Mouse (Mus musculus): ENCODE data around the gene Cyth1. TPM values are rescaled to one million over a fixed set of nuclear protein-coding genes. Genes with fewer than 3 reads are reported as not detected.

Cyth1 gene
- polyA plus RNA-seq, 1 experiment from 2014 or later = 12.2 TPM

DNA sequence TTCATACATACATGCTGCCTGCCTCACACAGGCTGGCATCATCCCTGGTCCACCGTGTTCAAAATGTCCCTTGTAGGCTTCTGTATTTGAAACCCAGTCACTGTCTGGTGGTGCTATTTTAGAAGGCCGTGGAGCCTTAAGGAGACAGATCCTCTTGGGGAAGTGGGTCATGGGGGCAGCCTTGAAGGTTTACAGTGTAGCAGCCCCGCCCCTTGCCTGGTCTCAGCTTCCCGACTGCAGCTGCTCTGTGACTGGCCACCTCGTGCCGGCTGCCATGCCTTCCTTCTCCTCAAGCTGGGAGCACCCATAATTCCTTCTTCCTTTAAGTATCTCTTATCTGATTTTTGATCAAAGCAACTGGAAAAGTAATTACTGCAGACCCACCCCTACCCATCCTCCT, 113.1 kb downstream of the Cyth1 start:
- Histone ChIP-seq H3K9ac (ENCODE audit: low read length) (no peak overlapping the region), H3K27ac (ENCODE audit: low read length) (no peak overlapping the region), H3K36me3 (ENCODE audit: control insufficient read depth, insufficient read depth, low read length) (no peaks in the 10 kb centered on the region), H3K4me2 (ENCODE audit: low read depth, low read length) (no peak overlapping the region), H3K4me3 (replicated peaks; ENCODE audit: low read length) (no peak overlapping the region), H3K9me3 (replicated peaks; ENCODE audit: control insufficient read depth, low read length) (no peaks in the 10 kb centered on the region), H3K27me3 (ENCODE audit: control insufficient read depth, insufficient read depth, low read length) (no peaks in the 10 kb centered on the region), H3K4me1 (ENCODE audit: control insufficient read depth, insufficient read depth, low read length) (0 out of 2 replicates have a peak, but pooled peaks cover 6% of the 10 kb centered on the region)
- WGBS = 34% methylated on average over 6 of the region's 6 CpGs
- ATAC-seq (ENCODE audit: insufficient read depth, low FRiP score) = no peak

DNA sequence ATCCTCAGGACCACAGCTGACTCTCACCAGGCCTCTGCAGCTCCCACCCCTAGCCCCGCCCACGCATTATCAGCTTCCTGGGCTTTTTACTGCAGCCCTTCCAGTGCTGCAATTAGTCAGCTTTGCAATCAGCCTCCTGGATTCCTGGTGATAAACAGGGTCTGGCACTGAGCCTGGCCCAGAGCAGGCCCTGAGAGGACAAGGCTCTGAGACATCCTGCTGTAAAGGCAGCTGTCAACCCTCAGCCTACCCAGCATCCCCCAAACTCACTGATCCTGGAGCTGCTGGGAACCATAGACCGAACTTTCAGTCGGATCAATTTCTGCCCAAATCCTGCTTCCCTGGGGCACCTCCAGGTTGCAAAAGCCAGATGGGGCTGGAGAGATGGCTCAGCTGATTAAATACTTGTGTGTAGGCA, 114.6 kb downstream of the Cyth1 start:
- Histone ChIP-seq H3K4me3 (replicated peaks; ENCODE audit: low read length) (no peak overlapping the region), H3K36me3 (ENCODE audit: control insufficient read depth, insufficient read depth, low read length) (no peaks in the 10 kb centered on the region), H3K27ac (ENCODE audit: low read length) (0 out of 2 replicates have a peak overlapping the region, but pooled peaks have one; percentile 26), H3K4me1 (ENCODE audit: control insufficient read depth, insufficient read depth, low read length) (0 out of 2 replicates have a peak, but pooled peaks cover 6% of the 10 kb centered on the region), H3K9ac (ENCODE audit: low read length) (no peak overlapping the region), H3K9me3 (replicated peaks; ENCODE audit: control insufficient read depth, low read length) (no peaks in the 10 kb centered on the region), H3K4me2 (ENCODE audit: low read depth, low read length) (no peak overlapping the region), H3K27me3 (ENCODE audit: control insufficient read depth, insufficient read depth, low read length) (no peaks in the 10 kb centered on the region)
- peak; percentile 63 for ATAC-seq (ENCODE audit: insufficient read depth, low FRiP score)
- WGBS = 38% methylated on average over 4 of the region's 4 CpGs

DNA sequence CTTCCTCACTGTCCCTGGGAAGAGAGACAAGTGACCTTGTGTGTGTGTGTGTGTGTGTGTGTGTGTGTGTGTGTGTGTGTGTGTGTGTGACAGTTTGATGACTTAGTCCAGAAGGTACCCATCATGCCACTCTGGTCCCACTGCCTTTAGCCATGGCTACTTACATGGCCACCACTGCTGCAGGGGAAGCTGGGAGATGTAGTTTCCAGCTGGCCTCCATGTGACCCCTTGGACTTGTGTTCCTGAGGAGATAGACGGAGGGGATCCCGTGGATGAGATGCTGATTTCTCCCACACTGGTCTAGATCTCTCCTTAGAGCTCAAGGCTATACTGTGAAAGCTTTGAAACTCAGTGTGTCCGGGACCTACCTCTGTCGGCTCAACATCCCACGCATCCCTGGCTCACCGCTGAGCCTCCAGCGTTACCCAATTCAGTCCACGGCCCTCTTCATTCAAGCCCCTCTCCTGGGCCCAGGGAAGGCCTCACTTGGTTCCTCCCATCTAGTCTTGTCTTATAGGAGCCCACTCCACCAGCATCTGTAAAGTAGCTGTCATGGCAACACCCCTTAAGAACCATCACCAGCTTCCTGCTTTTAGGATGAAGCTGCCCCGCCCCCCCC, 115.2 kb downstream of the Cyth1 start:
- Histone ChIP-seq H3K27me3 (ENCODE audit: control insufficient read depth, insufficient read depth, low read length) (no peaks in the 10 kb centered on the region), H3K4me3 (replicated peaks; ENCODE audit: low read length) (no peak overlapping the region), H3K9ac (ENCODE audit: low read length) (no peak overlapping the region), H3K4me2 (ENCODE audit: low read depth, low read length) (no peak overlapping the region), H3K27ac (ENCODE audit: low read length) (peak overlapping the region; percentile 33; the same call in 1 of the 2 replicates), H3K36me3 (ENCODE audit: control insufficient read depth, insufficient read depth, low read length) (no peaks in the 10 kb centered on the region), H3K9me3 (replicated peaks; ENCODE audit: control insufficient read depth, low read length) (no peaks in the 10 kb centered on the region), H3K4me1 (ENCODE audit: control insufficient read depth, insufficient read depth, low read length) (0 out of 2 replicates have a peak, but pooled peaks cover 6% of the 10 kb centered on the region)
- ATAC-seq (ENCODE audit: insufficient read depth, low FRiP score) = peak; percentile 19; the same call in 1 of the 2 replicates
- WGBS = 57% methylated on average over 9 of the region's 9 CpGs

DNA sequence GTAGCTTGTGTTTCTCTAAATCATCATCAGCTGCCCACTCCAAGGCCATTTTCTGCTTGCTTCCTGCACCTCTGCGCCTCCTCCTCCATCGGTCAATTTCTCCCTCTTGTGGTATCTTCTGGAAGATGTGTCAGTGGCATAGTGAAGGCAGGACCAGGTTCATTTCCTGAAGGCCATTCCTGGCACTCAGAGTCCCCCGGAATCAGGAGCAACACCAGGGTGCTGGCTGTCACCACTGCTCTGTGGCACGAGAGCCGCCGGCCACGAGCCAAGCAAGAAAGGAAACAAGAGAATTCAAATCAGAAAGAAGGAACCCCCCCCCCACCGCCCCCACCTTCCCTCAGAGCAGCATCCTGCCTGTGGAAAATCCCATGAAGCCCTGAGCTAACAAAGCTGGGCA, 116.3 kb downstream of the Cyth1 start:
- Histone ChIP-seq H3K4me2 (ENCODE audit: low read depth, low read length) (no peak overlapping the region), H3K9me3 (replicated peaks; ENCODE audit: control insufficient read depth, low read length) (no peaks in the 10 kb centered on the region), H3K27me3 (ENCODE audit: control insufficient read depth, insufficient read depth, low read length) (no peaks in the 10 kb centered on the region), H3K36me3 (ENCODE audit: control insufficient read depth, insufficient read depth, low read length) (no peaks in the 10 kb centered on the region), H3K27ac (ENCODE audit: low read length) (no peak overlapping the region), H3K9ac (ENCODE audit: low read length) (no peak overlapping the region), H3K4me1 (ENCODE audit: control insufficient read depth, insufficient read depth, low read length) (0 out of 2 replicates have a peak, but pooled peaks cover 6% of the 10 kb centered on the region), H3K4me3 (replicated peaks; ENCODE audit: low read length) (no peak overlapping the region)
- ATAC-seq (ENCODE audit: insufficient read depth, low FRiP score) = no peak
- WGBS = 77% methylated on average over 8 of the region's 8 CpGs

DNA sequence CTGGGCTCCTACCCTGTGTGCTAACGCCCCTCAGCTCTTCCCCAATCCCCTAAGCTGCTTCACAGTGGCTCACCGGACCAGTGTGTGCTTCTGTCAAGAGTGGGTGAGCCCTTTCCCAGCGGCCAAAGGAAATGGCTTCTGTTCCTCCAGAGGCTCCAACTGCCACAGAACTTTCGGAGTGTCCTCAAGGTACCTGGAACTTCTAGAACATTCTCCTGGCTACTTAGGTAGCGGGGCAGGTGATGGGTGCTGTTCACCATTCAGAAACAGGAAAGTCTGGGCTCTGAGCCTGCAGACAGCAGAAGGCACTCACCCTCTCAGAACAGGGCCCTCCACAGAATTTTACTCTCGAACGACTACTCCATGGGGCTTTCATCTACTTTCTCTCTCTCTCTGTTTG, 117.9 kb downstream of the Cyth1 start, which contains the start of gene Dnah17:
Dnah17 (minus strand) TSS at position 101 of the 400 bp plus-strand sequence.
- ATAC-seq (ENCODE audit: insufficient read depth, low FRiP score) = no peak
- no peak within 1 kb of the TSS for H3K4me2 ChIP-seq (ENCODE audit: low read depth, low read length)
- no peaks in the 10 kb centered on the region for H3K9me3 ChIP-seq (replicated peaks; ENCODE audit: control insufficient read depth, low read length)
- 82% methylated on average over 7 of the region's 7 CpGs for WGBS
- H3K27me3 ChIP-seq (ENCODE audit: control insufficient read depth, insufficient read depth, low read length) = no peaks in the 10 kb centered on the region
- no peaks in the 10 kb centered on the region for H3K36me3 ChIP-seq (ENCODE audit: control insufficient read depth, insufficient read depth, low read length)
- H3K4me3 ChIP-seq (replicated peaks; ENCODE audit: low read length) = no peak within 1 kb of the TSS
- no peak within 1 kb of the TSS for H3K9ac ChIP-seq (ENCODE audit: low read length)
- no peak within 1 kb of the TSS for H3K27ac ChIP-seq (ENCODE audit: low read length)
- H3K4me1 ChIP-seq (ENCODE audit: control insufficient read depth, insufficient read depth, low read length) = 0 out of 2 replicates have a peak, but pooled peaks cover 6% of the 10 kb centered on the region

DNA sequence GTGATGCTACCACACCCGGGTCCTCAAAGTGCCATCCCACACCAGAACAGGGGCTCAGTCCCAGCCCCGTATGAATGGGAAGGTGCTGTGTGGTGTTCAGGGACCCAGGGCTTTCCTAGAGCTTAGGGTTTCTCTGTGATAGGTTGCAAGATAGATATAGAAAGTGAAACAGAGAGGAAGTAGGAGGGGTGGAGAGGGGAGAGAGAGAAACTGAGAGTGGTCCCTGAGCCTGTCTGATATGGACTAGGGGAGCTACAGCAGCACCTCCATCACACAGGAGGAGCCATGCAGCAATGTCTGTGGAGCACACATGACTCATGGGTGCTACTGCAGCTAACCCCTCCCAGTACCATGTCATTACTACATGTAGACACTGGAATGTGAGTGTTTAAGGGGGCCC, 118.6 kb downstream of the Cyth1 start:
- ATAC-seq (ENCODE audit: insufficient read depth, low FRiP score) = no peak
- no peaks in the 10 kb centered on the region for H3K27me3 ChIP-seq (ENCODE audit: control insufficient read depth, insufficient read depth, low read length)
- H3K4me2 ChIP-seq (ENCODE audit: low read depth, low read length) = no peak overlapping the region
- H3K9me3 ChIP-seq (replicated peaks; ENCODE audit: control insufficient read depth, low read length) = no peaks in the 10 kb centered on the region
- H3K27ac ChIP-seq (ENCODE audit: low read length) = no peak overlapping the region
- no peaks in the 10 kb centered on the region for H3K36me3 ChIP-seq (ENCODE audit: control insufficient read depth, insufficient read depth, low read length)
- WGBS = 95% methylated on average over 2 of the region's 2 CpGs
- no peak overlapping the region for H3K9ac ChIP-seq (ENCODE audit: low read length)
- H3K4me3 ChIP-seq (replicated peaks; ENCODE audit: low read length) = no peak overlapping the region
- 0 out of 2 replicates have a peak, but pooled peaks cover 6% of the 10 kb centered on the region for H3K4me1 ChIP-seq (ENCODE audit: control insufficient read depth, insufficient read depth, low read length)

DNA sequence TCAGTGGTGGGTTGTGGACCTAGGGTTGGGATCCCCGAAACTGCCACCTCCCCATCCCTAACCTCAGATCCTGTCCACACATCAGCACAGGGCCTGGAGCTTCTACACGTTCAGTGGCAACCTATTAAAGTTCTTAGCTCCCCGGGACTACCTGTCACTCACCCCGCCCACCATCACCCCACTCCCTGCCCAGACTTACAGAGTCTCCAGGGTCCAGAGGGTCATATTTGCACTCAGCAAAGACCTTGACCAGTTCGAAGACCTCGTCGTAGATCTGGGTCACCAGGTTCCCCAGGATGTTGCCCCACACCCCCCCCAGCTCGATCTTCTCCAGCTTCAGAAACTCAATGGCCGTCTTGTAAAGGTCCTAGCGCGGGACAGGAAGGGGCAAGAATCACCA, 126.8 kb downstream of the Cyth1 start:
- 76% methylated on average over 11 of the region's 11 CpGs for WGBS
- no peaks in the 10 kb centered on the region for H3K27me3 ChIP-seq (ENCODE audit: control insufficient read depth, insufficient read depth, low read length)
- no peak overlapping the region for H3K9ac ChIP-seq (ENCODE audit: low read length)
- H3K4me1 ChIP-seq (ENCODE audit: control insufficient read depth, insufficient read depth, low read length) = no peaks in the 10 kb centered on the region
- H3K9me3 ChIP-seq (replicated peaks; ENCODE audit: control insufficient read depth, low read length) = no peaks in the 10 kb centered on the region
- H3K36me3 ChIP-seq (ENCODE audit: control insufficient read depth, insufficient read depth, low read length) = no peaks in the 10 kb centered on the region
- no peak for ATAC-seq (ENCODE audit: insufficient read depth, low FRiP score)
- no peak overlapping the region for H3K27ac ChIP-seq (ENCODE audit: low read length)
- no peak overlapping the region for H3K4me3 ChIP-seq (replicated peaks; ENCODE audit: low read length)
- H3K4me2 ChIP-seq (ENCODE audit: low read depth, low read length) = no peak overlapping the region

DNA sequence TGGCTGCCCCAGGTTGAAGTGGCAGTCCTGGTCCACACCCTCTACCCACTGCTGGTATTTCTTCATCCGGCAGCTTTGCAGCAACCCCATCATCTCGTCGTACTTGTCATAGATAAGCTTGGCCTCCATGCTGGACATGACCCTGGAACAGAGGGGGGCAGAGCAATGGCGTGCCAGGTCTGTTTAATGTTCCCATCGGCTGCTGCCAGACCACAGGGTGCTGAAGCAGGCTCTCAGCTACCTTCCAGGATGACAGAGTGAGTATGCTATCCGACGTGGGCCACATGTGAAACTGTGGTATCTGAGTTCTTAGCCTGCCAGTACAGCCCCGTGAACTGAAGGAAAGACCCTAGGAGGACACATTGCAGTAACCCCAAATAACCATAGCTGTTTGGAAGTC, 129.6 kb downstream of the Cyth1 start:
- no peaks in the 10 kb centered on the region for H3K9me3 ChIP-seq (replicated peaks; ENCODE audit: control insufficient read depth, low read length)
- no peaks in the 10 kb centered on the region for H3K27me3 ChIP-seq (ENCODE audit: control insufficient read depth, insufficient read depth, low read length)
- no peak overlapping the region for H3K4me3 ChIP-seq (replicated peaks; ENCODE audit: low read length)
- no peak overlapping the region for H3K27ac ChIP-seq (ENCODE audit: low read length)
- WGBS = 63% methylated on average over 8 of the region's 8 CpGs
- no peaks in the 10 kb centered on the region for H3K36me3 ChIP-seq (ENCODE audit: control insufficient read depth, insufficient read depth, low read length)
- H3K9ac ChIP-seq (ENCODE audit: low read length) = no peak overlapping the region
- no peak for ATAC-seq (ENCODE audit: insufficient read depth, low FRiP score)
- H3K4me2 ChIP-seq (ENCODE audit: low read depth, low read length) = no peak overlapping the region
- H3K4me1 ChIP-seq (ENCODE audit: control insufficient read depth, insufficient read depth, low read length) = no peaks in the 10 kb centered on the region

DNA sequence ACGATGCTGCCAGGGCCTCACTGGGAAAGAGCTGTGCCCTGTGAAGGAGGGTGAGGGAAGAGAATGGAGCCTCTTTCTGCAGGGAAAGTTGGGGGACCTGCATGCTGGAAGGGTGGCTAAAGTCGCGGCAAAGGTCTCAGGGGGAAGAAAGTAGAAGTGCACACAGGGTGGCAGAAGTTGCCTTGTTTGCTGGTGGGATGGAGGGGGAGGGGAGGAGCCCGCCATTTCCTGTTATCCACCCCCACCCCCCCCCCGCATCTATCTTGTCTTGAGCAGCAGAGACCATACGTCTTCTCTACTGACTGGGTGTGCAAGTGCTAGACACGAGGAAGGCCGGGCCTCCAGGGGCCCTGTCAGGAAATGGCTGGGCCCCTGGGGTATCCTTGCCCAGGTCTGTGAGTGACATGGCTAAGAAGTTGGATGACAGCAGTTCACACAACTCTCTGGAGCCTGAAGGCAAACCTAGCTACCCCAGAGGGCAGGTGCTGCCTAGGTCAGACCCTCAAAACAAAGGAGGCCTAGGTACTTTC, 133.7 kb downstream of the Cyth1 start:
- Histone ChIP-seq H3K9me3 (replicated peaks; ENCODE audit: control insufficient read depth, low read length) (no peaks in the 10 kb centered on the region), H3K9ac (ENCODE audit: low read length) (no peak overlapping the region), H3K4me3 (replicated peaks; ENCODE audit: low read length) (no peak overlapping the region), H3K27ac (ENCODE audit: low read length) (no peak overlapping the region), H3K4me2 (ENCODE audit: low read depth, low read length) (no peak overlapping the region), H3K36me3 (ENCODE audit: control insufficient read depth, insufficient read depth, low read length) (no peaks in the 10 kb centered on the region), H3K4me1 (ENCODE audit: control insufficient read depth, insufficient read depth, low read length) (no peaks in the 10 kb centered on the region), H3K27me3 (ENCODE audit: control insufficient read depth, insufficient read depth, low read length) (no peaks in the 10 kb centered on the region)
- WGBS = 54% methylated on average over 8 of the region's 8 CpGs
- ATAC-seq (ENCODE audit: insufficient read depth, low FRiP score) = no peak
